Mouse (Mus musculus): ENCODE results near the gene Tedc2.

- TF ChIP-seq GATA1 (IDR thresholded peaks at IDR 0.05; ENCODE audit: borderline replicate concordance, low read length), result no peak
- TF ChIP-seq FLI1 (IDR thresholded peaks at IDR 0.05; ENCODE audit: low read length), result no peak
These were observed 51.9 kb downstream of the Tedc2 start for GRCm38 (mm10) chr17:24168590-24169277.
